Mouse (Mus musculus) kidney, postnatal 4 days (tissue): ENCODE measurements at regions not wholly inside any gene's neighbourhood (a gene's known extent, or its start where the extent isn't known, plus 50 kb on each side); places are given as distances from the start of the nearest gene placed in this dataset.
A peak's percentile ranks its signal among the peaks of the same experiment; 100 is the strongest.
"Not testable (repeated sequence)": the region's sequence is repeated elsewhere in the genome, so short reads cannot be mapped to it uniquely, and the experiment has no call there.

Source experiments
- DNase-seq, 2 experiments: peaks; one replicate each; pipeline ENCODE4 v3.0.0; 2021; ENCODE audit warnings: mixed read lengths in 2 of 2

GRCm38 (mm10) chr16:55578686-55579085 is 260.0 kb downstream of the Nfkbiz start:
- no peak for DNase-seq

- not testable (repeated sequence) for DNase-seq
These were observed 263.0 kb downstream of the Nfkbiz start for GRCm38 (mm10) chr16:55575609-55576283.

GRCm38 (mm10) chr16:55571106-55571505 is 267.6 kb downstream of the Nfkbiz start:
- DNase-seq = peak; percentile 13 to 40

GRCm38 (mm10) chr16:55570097-55570496 is 268.6 kb downstream of the Nfkbiz start:
- no peak for DNase-seq

GRCm38 (mm10) chr16:55555821-55556535 is 258.2 kb upstream of the Zpld1 start:
- no peak for DNase-seq

- DNase-seq = no peak
These were observed 257.4 kb upstream of the Zpld1 start for GRCm38 (mm10) chr16:55555224-55555623.

- DNase-seq = no peak
These were observed 256.1 kb upstream of the Zpld1 start for GRCm38 (mm10) chr16:55553896-55554295.

- DNase-seq = no peak
These were observed 253.6 kb upstream of the Zpld1 start for GRCm38 (mm10) chr16:55551348-55551747.

GRCm38 (mm10) chr16:55550649-55551312 is 253.0 kb upstream of the Zpld1 start:
- no peak for DNase-seq

GRCm38 (mm10) chr16:55547095-55547494 is 249.3 kb upstream of the Zpld1 start:
- DNase-seq = no peak

- no peak for DNase-seq
These were observed 242.7 kb upstream of the Zpld1 start for GRCm38 (mm10) chr16:55540336-55541015.

GRCm38 (mm10) chr16:55539179-55539578 is 241.4 kb upstream of the Zpld1 start:
- no peak for DNase-seq

GRCm38 (mm10) chr16:55537548-55537947 is 239.8 kb upstream of the Zpld1 start:
- DNase-seq = no peak

GRCm38 (mm10) chr16:55532686-55533085 is 234.9 kb upstream of the Zpld1 start:
- no peak for DNase-seq

GRCm38 (mm10) chr16:55530844-55531243 is 233.1 kb upstream of the Zpld1 start:
- no peak for DNase-seq

- DNase-seq = no peak
These were observed 229.9 kb upstream of the Zpld1 start for GRCm38 (mm10) chr16:55527680-55528079.

- no peak for DNase-seq
These were observed 228.6 kb upstream of the Zpld1 start for GRCm38 (mm10) chr16:55526230-55526842.

- DNase-seq = no peak
These were observed 225.5 kb upstream of the Zpld1 start for GRCm38 (mm10) chr16:55523264-55523663.

GRCm38 (mm10) chr16:55522283-55522682 is 224.5 kb upstream of the Zpld1 start:
- DNase-seq = no peak

- DNase-seq = no peak
These were observed 223.7 kb upstream of the Zpld1 start for GRCm38 (mm10) chr16:55521421-55521971.

- no peak for DNase-seq
These were observed 222.3 kb upstream of the Zpld1 start for GRCm38 (mm10) chr16:55520077-55520476.

GRCm38 (mm10) chr16:55519646-55520045 is 221.9 kb upstream of the Zpld1 start:
- DNase-seq = no peak
